Comparison of ENCODE assay signal across 20 mouse cellular contexts in genomic region chr9:72560316-72560715, GRCm38 (mm10). TPM values are rescaled to one million over a fixed set of nuclear protein-coding genes. Genes with fewer than 3 reads are reported as not detected.
A peak's percentile ranks its signal among the peaks of the same experiment; 100 is the strongest.
DNase-seq lines count a peak whose midpoint lies in the region; ATAC-seq and TF ChIP-seq lines count a peak whose summit lies in the region.
"Had no signal": no experiment of that assay in that cellular context is flagged by ENCODE, and none has a peak within 500 bp of the region (broad histone marks: within the 10 kb centered on the region; RNA-seq: fewer than 3 reads in every experiment).

No protein-coding gene starts in this region.

- no peaks in the 10 kb centered on the region for H3K9me3 ChIP-seq in forebrain, embryonic 16.5 days (ENCODE audit: control insufficient read depth, low read length)
- H3K9me3 ChIP-seq in forebrain, embryonic 15.5 days: no peaks in the 10 kb centered on the region
- H3K9me3 ChIP-seq: hindbrain, embryonic 13.5 days had no signal

- H3K4me1 ChIP-seq in cerebellum, adult 2 months (ENCODE audit: control insufficient read depth, insufficient read depth, low read length): peaks cover 2% of the 10 kb centered on the region; the same call in 1 of the 2 replicates
- peaks cover 7% of the 10 kb centered on the region for H3K4me1 ChIP-seq in forebrain, embryonic 16.5 days (replicated peaks; ENCODE audit: control insufficient read depth, insufficient read depth, low read length)
- peaks cover 10% of the 10 kb centered on the region for H3K4me1 ChIP-seq in forebrain, embryonic 15.5 days
- H3K4me1 ChIP-seq in kidney, adult 2 months (ENCODE audit: control insufficient read depth, insufficient read depth, low read length): no peaks in the 10 kb centered on the region; the same call in 1 of the 2 replicates
- H3K4me1 ChIP-seq: hindbrain, embryonic 13.5 days had no signal

- TF ChIP-seq CTCF in cerebellum, adult 2 months (IDR thresholded peaks at IDR 0.05; ENCODE audit: borderline replicate concordance, insufficient read depth, low read depth, low read length): no peak
- no peak for TF ChIP-seq CTCF in kidney, adult 2 months (conservative IDR thresholded peaks at IDR 0.05; ENCODE audit: insufficient read depth, insufficient read length, low read depth, low read length)

- H3K4me2 ChIP-seq in forebrain, embryonic 16.5 days (ENCODE audit: low read length): no peak overlapping the region
- no peak overlapping the region for H3K4me2 ChIP-seq in forebrain, embryonic 15.5 days (replicated peaks)
- H3K4me2 ChIP-seq: heart, embryonic 11.5 days; hindbrain, embryonic 13.5 days had no signal

- DNase-seq in cerebellum, adult 2 months: peak in 1 of 2 experiments; percentile 15
- DNase-seq in cerebellum, adult 9-11 months: no peak
- peak; percentile 12 for DNase-seq in layer of hippocampus, adult 9-10 months (ENCODE audit: low spot score)
- DNase-seq in layer of hippocampus, postnatal 36 days: no peak
- DNase-seq in kidney, adult 2 months: no peak
- DNase-seq: adrenal gland, adult 8-10 months; adrenal gland, postnatal 25 days; cerebellum, adult 11-12 months; cerebellum, postnatal 36 days; gastrocnemius, postnatal 10 days; heart, adult 11 months; kidney, adult 18-20 months had no signal

- H3K36me3 ChIP-seq in forebrain, embryonic 16.5 days (ENCODE audit: control insufficient read depth, insufficient read depth): no peaks in the 10 kb centered on the region
- H3K36me3 ChIP-seq in forebrain, embryonic 15.5 days: no peaks in the 10 kb centered on the region
- no peaks in the 10 kb centered on the region for H3K36me3 ChIP-seq in kidney, adult 2 months (ENCODE audit: control insufficient read depth, insufficient read depth, low read length)
- H3K36me3 ChIP-seq: hindbrain, embryonic 13.5 days had no signal

- no peak overlapping the region for H3K9ac ChIP-seq in forebrain, embryonic 16.5 days (replicated peaks; ENCODE audit: low read depth, low read length)
- no peak overlapping the region for H3K9ac ChIP-seq in forebrain, embryonic 15.5 days (replicated peaks)
- H3K9ac ChIP-seq: hindbrain, embryonic 13.5 days had no signal

- no peak overlapping the region for H3K4me3 ChIP-seq in cerebellum, adult 2 months (replicated peaks; ENCODE audit: insufficient read depth, low read depth, low read length)
- no peak overlapping the region for H3K4me3 ChIP-seq in forebrain, embryonic 16.5 days (replicated peaks; ENCODE audit: low read length)
- no peak overlapping the region for H3K4me3 ChIP-seq in forebrain, embryonic 15.5 days
- H3K4me3 ChIP-seq in kidney, adult 2 months (ENCODE audit: insufficient read depth, low read depth, low read length): no peak overlapping the region
- H3K4me3 ChIP-seq: hindbrain, embryonic 13.5 days had no signal

- 0 out of 2 replicates have a peak, but pooled peaks have one; percentile 49 for ATAC-seq in forebrain, embryonic 16.5 days
- ATAC-seq in forebrain, embryonic 15.5 days (replicated peaks): no peak
- ATAC-seq: activated CD4-positive, CD25-positive, alpha-beta regulatory T cell, adult 4 months; hindbrain, embryonic 16.5 days; inflammation-experienced regulatory T-cells, adult 6 months; intestine, embryonic 16.5 days had no signal

- H3K27ac ChIP-seq in cerebellum, adult 2 months (ENCODE audit: insufficient read depth, low read length): peak overlapping the region; percentile 13; the same call in 1 of the 2 replicates
- no peak overlapping the region for H3K27ac ChIP-seq in forebrain, embryonic 16.5 days (ENCODE audit: low read length)
- H3K27ac ChIP-seq in forebrain, embryonic 15.5 days (replicated peaks): no peak overlapping the region
- no peak overlapping the region for H3K27ac ChIP-seq in kidney, adult 2 months (ENCODE audit: insufficient read depth, low read depth, low read length)
- H3K27ac ChIP-seq: hindbrain, embryonic 13.5 days had no signal

- TF ChIP-seq POLR2A in cerebellum, adult 2 months (IDR thresholded peaks at IDR 0.05; ENCODE audit: borderline replicate concordance, insufficient read depth, low read length): no peak
- TF ChIP-seq POLR2A in kidney, adult 2 months (IDR thresholded peaks at IDR 0.05; ENCODE audit: low read depth, low read length): no peak

- H3K27me3 ChIP-seq in cerebellum, adult 2 months (ENCODE audit: control insufficient read depth, insufficient read depth, low read length): no peaks in the 10 kb centered on the region
- H3K27me3 ChIP-seq in forebrain, embryonic 16.5 days (replicated peaks; ENCODE audit: control insufficient read depth, insufficient read depth, low read length): no peaks in the 10 kb centered on the region
- H3K27me3 ChIP-seq in forebrain, embryonic 15.5 days: no peaks in the 10 kb centered on the region
- H3K27me3 ChIP-seq in kidney, adult 2 months (replicated peaks; ENCODE audit: control insufficient read depth, insufficient read depth, low read length): no peaks in the 10 kb centered on the region
- H3K27me3 ChIP-seq: hindbrain, embryonic 13.5 days had no signal

- WGBS in cerebellum, adult 2 months: 11% methylated on average over 2 of the region's 2 CpGs
- 31% methylated on average over 2 of the region's 2 CpGs for WGBS in forebrain, embryonic 16.5 days
- 46% methylated on average over 2 of the region's 2 CpGs for WGBS in forebrain, embryonic 15.5 days
- 84% methylated on average over 2 of the region's 2 CpGs for WGBS in kidney, adult 2 months

RNA-seq across cellular contexts. Expression of gene Rfx7, which starts 28.3 kb away (rescaled TPM):
- polyA plus RNA-seq in cerebellum, adult 2 months (2012; rRNA removed): 20.2 and 21.4 TPM in 2 replicates
- 17.2 and 18.6 TPM in 2 replicates for polyA plus RNA-seq in forebrain, embryonic 16.5 days (2015; fragmentation: Nextera tagmentation; extraction: Ambion mirVana)
- polyA plus RNA-seq in forebrain, embryonic 15.5 days (2015; fragmentation: Nextera tagmentation; extraction: Ambion mirVana): 16.7 and 16.9 TPM in 2 replicates
- 10 to 100 TPM; 23.1 to 25.4 TPM for total RNA-seq in layer of hippocampus, postnatal 36 days (2021)
- 5.9 and 6.4 TPM in 2 replicates for polyA plus RNA-seq in kidney, adult 2 months (2012; rRNA removed)
